Mouse (Mus musculus) fibroblast of lung, adult 2 months (primary cell): Measurements from ENCODE around the gene Micu1.
"Not testable (repeated sequence)": the region's sequence is repeated elsewhere in the genome, so short reads cannot be mapped to it uniquely, and the experiment has no call there.

Source experiments
- DNase-seq: peaks from one replicate; pipeline ENCODE4 v3.0.0-alpha.2; 2011; ENCODE audit warnings: low read depth

Gene Micu1

DNA sequence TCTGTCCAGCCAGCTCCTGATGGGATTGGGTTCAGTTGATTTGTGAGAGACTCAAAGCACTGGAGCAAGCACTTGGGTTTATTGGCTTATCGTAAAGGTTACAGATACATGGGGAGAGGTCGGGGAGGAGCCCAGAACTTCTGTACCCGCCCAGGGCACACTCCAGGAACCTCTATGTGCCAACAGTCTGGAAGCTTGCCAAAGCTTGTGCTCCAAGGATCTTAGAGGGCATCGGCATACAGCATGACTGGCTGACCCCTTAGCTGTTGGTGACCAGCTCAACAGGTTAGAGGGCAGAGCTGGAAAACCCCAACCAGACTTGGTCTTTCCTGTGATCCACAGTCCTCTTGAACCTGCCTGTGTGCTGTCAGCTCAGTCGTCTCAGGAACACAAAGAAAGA lies 154.9 kb downstream of the Micu1 start:
- DNase-seq = no peak

DNA sequence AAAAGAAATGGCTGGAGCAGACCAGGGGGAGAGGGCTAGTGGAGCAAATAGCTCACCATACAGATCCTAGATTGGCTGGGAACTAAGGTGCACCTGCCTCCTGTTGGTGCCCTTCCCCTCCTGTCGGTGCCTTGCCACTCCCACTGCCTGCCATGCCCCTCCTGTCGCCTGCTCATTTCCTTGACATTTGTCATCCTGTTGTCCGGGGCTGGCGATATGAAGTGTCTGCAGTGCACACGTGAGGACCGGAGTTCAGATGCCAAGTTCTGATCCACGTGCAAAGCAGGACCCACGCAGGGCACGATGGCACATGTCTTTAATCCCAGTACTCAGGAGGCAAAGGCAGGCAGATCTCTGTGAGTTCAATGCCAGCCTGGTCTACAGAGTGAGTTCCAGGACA lies 158.4 kb downstream of the Micu1 start:
- DNase-seq = no peak

DNA sequence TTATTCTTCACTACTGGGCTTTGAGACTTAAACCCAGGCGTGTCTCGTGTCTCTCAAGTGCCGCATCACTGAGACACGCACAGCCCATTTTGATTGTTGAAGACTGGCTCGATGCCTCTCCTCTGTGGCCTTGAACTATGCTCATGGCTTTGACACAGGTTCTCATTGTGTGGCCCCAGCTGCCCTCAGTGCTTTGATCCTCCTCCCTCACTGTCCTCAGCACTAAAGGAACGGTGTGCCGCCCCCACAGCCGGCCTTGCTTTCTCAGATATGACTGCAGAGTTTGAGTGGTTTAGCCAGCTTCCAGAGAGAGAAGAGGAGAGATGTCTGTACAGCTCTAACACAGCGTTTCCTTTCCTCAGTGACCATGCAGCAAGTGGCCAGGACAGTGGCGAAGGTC lies 158.9 kb downstream of the Micu1 start:
- no peak for DNase-seq

DNA sequence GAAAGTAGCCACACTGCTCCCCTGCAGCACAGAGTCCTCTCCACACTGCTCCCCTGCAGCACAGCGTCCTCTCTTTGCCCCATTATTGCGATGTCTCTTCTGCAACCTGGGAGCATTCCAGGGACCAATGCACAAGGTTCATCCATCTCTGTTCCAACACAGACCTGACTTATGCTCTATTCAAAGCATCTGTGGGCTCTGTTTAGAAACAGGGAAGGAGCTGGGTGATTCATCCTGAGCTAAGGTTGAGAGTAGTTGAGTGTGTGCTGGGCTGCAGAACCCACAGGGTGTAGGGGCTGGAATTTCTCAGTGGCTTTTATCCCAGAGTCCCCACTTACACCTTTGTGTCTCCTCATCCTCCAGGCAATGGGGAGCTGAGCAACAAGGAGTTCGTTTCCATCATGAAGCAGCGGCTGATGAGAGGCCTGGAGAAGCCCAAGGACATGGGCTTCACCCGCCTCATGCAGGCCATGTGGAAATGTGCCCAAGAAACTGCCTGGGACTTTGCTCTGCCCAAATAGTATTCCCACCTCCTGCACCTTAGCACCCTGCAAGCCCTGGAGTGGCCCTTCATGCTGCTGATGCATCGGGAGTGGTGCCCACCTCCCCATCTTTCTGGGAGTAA lies 160.7 kb downstream of the Micu1 start:
- no peak for DNase-seq

DNA sequence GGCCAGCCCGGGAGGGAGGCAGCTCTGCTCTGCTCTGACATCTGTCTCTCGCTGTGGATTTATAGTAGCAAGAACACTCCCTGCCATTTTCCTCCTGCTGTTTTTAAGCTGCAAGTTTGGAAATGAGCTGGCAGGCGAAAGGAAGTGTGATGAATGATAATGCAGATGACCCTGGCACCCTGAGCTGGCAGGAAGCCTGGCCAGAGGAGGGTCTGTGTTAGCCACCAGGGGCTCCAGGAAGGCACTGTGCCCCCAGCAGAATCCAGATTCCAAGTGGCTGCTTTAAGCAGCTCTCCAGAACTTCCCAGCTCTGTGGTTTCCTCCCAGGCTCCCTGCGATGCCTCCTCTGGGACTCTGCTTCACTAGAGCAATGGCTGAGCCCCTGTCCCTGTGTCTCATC lies 161.3 kb downstream of the Micu1 start:
- DNase-seq = no peak

DNA sequence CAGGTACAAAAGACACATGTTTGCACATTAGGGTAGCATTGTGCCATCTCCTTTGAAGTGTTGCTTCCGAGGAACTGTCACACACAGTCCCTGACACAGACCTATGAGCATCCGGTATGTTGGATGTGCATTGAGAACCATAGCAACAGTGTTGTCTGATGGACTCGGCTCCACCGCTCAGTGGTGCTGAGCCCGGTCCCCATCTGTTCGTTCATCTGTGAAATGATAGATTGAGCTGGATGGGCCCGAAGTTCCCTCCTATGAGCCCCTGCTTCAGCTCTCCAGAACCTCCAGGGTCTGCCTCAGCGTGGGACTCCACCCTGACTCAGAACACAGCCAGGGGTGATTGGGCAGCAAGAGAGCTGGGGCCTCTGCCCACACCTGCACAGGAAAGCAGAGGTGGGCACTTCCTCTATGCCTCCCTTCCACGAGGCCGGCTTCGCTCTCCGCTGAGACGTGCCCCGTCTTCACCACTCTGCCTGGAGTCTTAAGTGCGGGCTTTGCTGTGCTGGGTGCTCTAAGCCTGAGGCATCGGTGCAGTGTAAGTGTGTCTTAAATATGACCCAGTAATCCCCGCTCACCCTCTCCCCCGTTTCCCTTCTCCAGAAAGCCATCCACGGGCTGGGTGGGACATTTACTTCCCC lies 162.1 kb downstream of the Micu1 start:
- no peak for DNase-seq

DNA sequence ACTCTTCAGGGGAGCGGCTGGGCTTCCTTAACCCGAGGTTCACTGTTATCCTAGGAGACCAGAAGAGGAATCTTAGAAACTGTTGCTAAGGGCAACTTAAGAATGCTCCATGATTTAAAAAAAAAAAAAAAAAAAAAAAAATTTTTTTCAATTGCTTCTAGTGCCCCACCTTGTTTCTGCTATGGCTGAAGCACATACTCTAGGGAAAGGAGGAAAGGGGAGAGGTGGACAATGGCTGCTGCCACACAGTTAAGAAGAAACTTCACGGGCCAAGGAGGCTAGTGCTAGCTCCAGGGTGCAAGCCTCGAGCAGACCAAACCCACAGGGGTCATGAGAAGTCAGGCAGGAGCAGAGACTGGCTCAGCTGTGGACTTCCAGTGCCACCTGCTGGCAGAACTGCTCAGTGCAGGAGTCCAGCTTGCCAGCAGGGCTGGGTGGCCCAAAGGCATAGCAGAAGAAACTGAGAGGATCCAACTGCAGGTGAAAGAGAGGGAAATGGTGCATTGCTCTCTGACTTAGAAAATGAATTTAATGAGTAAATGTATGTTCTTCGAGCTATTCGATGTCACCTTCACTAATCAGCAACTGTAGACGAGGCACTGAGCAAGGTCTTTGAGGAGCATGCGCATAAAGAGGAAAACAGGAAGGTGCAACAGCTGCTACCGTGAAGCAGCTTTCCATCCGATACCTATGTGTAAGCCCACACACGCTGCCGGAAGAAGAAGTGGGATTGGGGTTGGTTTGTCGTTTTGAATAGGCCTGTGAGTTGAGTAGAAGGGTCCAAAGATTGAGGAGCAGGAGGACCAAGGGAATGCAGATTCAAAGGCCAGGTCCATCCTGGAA lies 162.8 kb downstream of the Micu1 start:
- DNase-seq = peak; percentile 62

DNA sequence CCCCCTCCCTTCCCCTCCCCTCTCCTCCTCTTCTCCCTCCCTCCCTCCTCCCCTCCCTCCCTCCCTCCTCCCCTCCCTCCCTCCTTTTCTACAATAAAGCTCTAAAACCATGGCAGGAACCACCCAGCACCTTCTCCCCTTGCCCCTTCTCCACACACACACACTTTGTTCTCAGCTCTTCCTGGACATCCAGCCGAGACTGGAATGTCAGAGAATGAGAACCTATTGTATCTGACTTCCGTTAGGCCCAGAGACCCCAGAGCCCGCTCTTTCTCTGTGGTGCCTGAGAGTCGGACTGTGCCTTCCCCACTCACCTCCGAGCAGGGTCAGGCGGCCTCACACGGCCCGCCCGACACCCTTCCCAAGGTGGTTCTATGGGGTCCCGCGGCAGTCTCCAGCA lies 166.0 kb downstream of the Micu1 start:
- DNase-seq = no peak

DNA sequence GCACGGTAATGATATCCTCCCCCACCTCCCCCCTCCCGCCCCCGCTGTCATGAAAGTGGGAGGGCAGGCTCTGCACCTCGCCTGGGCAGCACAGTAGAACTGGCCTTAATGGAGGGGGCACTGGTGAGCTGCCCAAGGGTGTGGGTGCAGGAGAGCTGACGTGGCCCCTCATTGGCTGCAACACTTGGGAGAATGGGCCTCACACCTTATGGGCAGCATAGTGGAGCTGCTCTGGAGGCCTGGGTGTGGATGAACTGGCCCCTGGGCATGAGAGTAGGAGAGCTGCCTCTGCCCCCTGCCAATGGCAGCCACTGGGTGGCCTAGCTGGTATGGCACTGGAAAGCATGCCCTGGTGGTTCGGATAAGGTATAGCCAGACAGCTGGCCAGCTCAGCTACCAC lies 167.8 kb downstream of the Micu1 start:
- DNase-seq = no peak

DNA sequence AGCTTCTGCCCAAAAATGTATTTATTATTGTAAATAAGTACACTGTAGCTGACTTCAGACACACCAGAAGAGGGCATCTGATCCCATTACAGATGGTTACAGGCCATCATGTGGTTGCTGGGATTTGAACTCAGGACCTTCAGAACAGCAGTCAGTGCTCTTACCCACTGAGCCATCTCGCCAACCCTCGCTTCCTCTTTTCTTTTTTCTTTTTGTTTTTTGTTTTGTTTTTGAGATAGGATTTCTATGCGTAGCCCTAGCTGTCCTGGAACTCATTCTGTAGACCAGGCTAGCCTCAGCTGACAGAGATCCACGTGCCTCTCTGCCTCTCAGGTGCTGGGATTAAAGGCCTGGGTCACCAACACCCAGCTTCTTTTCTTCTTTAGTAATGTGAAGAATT lies 170.4 kb downstream of the Micu1 start:
- not testable (repeated sequence) for DNase-seq

DNA sequence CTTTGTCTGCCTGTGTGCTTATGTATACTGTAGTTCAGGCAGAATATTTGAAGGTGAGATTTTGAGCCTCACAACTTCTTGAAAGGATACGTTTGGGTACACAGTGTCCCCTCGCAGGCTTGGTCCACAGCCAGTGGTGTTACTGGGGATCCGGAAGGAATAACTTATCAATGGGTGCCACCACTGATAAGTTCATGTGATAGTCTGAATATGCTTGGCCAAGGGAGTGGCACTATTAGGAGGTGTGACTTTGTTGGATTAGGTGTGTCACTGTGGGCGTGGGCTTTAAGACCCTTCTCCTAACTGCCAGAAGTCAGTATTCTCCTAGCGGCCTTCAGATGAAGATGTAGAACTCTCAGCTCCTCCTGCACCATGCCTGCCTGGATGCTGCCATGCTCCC lies 170.9 kb downstream of the Micu1 start:
- DNase-seq = no peak

DNA sequence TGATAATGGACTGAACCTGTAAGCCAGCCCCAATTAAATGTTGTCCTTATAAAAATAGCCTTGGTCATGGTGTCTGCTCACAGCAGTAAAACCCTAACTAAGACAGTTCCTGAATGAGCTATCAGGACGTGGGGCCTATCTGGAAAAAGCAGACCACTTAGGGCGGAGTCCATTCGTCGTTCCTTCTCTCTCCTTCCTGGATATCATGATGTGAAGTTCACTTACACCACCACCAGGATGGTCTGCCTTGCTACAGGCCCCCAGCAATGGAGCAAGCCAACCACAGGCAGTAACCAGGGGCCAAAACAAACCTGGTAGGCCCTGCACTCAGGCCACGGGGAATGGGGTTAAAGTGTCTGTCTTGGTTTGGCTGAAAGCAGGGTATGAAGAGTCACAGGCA lies 171.3 kb downstream of the Micu1 start:
- no peak for DNase-seq

DNA sequence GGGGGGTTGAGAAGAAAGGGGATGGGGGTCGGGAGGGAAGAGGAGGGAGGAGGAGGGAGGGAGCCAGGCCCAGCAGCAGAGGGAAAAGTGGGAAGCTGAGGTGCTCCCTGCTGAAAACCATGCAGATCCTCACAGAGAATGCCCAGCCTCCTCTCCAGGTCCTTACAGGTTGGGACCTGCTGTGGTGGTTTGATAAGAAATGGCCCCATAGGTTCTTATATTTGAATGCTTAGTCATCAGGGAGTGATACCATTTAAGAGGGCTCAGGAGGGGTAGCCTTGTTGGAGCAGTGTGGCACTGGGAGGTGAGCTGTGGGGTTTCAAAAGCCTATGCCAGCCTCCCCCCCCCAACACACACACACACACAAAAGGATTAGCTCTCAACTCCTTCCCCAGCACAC lies 173.1 kb downstream of the Micu1 start:
- DNase-seq = no peak

DNA sequence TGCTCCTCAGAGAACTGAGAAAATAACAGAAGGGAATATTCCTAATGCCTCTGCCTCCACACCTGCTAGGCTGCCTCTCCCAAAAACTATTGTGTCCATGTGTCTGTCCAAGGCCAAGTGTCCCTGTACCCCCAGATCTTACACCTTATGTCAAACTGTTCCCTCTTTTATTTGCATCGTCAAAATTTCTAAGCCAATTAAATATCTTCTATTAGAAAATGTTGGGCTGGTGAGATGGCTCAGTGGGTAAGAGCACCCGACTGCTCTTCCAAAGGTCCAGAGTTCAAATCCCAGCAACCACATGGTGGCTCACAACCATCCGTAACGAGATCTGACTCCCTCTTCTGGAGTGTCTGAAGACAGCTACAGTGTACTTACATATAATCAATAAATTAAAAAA lies 174.4 kb downstream of the Micu1 start:
- DNase-seq = not testable (repeated sequence)

DNA sequence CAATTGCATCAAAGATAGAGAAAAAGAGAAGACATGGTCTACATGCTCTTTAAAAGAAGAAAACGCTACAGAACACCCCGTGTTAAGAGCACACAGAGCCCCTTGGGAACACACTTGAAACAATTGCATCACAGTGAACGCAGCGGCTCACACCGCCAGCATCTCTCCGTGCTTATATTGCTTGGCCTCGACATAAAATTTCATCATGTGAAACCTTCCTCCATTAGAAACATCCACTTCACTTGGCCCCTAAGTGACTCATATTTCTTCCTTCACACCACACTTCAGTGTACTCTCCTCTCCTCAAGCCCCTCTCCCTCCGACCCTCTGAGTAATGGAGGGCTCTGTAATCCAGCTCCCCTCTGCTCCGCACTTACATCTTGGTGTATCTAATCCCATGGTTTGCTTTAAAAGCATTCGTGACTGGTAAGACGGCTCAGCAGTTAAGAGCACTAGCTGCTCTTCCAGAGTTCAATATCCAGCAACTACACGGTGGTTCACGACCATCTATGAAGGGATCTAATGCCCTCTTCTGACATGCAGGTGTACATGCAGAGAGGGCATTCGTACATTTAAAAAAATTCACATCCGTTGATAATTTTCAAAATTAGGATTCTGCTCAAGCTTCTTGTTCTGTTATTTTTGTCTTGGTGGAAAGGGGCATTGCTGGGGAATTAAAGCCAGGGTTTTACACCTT lies 175.3 kb downstream of the Micu1 start:
- no peak for DNase-seq

DNA sequence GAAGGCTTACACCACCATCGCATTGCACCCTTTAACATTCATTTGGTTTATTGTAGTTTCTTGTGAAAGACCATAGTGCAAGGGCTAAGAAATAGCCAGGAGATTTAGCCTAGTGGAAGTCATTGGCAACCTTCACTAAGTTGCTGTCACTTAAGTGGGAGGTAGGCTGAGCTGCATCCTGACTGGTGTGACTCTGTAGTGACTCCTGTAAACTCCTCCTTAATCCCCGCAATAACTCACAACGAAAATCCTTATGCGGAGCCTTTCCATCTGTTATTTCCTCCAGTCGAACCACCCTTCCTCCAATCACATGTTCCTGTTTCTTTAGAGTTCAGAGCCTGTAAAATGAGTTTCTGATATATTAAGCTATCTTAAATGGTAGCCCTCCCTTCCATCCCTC lies 176.5 kb downstream of the Micu1 start:
- no peak for DNase-seq

DNA sequence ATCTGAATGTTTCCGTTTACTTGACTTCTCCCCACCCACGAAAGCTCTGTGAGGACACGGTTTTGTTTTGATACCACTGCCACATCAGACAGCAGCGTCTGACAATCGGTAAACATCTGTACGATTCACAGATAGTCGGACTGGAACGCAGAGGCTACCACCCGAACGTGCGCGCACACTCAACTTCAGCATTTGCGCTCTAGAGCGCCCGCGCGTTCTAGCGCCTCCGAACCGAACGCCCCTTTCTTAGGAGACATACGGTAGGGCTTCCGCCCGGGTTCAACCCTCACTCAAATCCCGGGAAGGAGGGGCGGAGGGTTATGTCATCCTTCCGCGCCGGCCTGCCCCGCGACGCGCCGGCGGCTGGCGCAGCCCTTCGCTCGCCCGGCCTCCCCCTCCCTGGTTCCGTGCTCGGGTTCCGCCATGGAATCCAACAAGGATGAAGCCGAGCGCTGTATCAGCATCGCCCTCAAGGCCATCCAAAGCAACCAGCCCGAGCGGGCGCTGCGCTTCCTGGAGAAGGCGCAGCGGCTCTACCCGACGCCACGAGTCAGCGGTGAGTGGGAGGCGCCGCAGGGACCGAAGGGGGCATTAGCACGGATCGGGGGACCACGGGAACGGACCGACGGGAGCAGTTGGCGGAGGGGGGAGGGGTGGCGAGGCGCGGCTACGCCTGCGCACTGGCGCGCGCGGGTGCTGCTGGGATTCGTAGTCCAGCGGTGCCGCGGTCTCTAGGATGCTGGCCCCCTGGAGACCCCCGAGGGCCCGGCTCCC lies 177.2 kb downstream of the Micu1 start, which contains the start of gene Dnajb12:
Gene Dnajb12 (plus strand): TSS at position 302 of the 774 bp plus-strand sequence.
- no peak for DNase-seq

DNA sequence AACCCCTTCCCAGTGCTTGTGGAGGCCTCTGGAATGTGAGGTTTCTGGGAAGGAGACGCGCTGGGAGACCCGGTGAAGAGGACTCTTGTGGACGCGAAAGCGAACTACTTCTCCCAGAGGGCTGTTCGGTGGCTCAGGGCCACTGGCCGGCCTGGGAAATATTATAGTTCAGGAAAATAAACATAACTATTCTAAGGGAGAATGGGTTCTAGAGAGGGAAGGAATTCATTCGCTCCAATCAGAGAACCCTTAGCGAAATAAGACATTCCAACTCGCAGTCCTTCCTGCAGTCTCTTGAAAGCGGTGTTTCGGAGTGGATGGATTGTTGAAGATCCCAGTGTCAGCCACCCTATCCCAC lies 177.7 kb downstream of the Micu1 start:
- DNase-seq = no peak

DNA sequence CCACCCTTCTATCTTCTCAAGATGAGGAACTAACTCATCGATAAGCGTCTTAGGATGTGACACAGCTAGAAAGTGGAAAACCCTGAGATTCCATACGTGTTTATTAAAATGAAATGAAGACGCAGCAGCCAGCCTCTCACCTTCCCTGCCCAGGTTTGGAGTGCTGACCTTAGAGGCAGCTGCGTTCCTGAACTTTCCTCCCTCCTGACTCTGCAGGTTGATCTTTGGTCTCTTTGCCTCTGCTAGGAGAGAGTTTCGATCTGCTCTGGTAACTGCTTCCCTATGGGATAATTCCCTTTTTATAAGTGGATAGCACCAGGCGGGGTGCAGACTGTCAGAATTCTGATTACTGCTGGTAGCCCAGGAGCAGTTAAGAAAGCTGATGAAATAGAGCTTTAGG lies 178.6 kb downstream of the Micu1 start:
- DNase-seq = no peak

DNA sequence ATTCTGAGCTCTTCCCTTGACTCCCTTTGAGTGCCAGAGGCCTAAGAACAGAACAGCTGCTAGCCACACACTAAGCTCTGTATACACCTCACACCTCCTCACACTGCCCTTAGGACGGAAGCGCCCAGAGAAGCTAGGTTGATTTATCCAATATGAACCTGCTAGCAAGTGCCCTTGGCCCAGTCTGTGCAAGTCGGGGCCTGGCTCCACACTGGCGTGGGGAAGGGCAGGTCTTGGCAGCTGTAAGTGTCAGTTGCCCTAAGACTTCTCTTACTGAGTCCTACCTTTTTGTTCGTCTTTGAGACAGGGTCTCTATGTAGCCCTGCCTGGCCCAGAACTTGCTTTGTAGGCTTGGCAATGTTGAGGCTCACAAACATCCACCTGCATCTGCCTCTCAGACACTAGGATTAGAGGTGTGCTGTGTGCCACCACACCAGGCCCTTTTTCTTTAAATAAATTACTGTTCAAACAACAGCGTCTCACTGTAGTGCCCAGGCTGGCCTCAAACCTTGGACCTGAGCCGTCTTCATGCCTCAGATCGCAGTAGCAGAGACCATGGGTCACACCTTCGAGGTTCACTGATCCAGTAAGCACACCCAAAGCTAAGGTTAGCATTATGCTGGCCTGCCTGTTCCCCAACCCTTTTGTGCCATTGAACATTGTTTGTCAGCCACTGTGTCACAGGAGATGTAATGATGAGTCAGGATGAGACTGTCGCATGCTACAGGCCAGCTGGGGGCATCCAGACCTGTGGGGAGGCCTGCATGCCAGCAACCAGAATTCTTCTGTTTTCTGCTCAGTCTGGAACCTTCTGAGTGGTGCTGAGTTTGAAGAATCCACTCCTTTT lies 182.3 kb downstream of the Micu1 start:
- no peak for DNase-seq
